Mouse (Mus musculus) limb, embryonic 13.5 days (tissue): ENCODE data around the gene Ednrb. TPM values are rescaled to one million over a fixed set of nuclear protein-coding genes. Genes with fewer than 3 reads are reported as not detected.
A peak's percentile ranks its signal among the peaks of the same experiment; 100 is the strongest.
"Not testable (repeated sequence)": the region's sequence is repeated elsewhere in the genome, so short reads cannot be mapped to it uniquely, and the experiment has no call there.

Experiments
- ATAC-seq: fragments of 200-750 bp; cut with Nextera tagmentation; 2 replicates; pipeline ENCODE4 v1.8.0; 2017; ENCODE audit warnings: low read depth, moderate number of reproducible peaks, moderate TSS enrichment; ENCODE audit not compliant: low FRiP score
- H3K27ac ChIP-seq: fragments of 300-500 bp; sonication (generic); 2 replicates; pipeline ENCODE4 v1.5.1; 2015; ENCODE audit warnings: inconsistent platforms, mild to moderate bottlenecking, moderate library complexity
- H3K27me3 ChIP-seq: fragments of 300-500 bp; sonication (generic); 2 replicates; pipeline ENCODE4 v1.6.1; 2015; ENCODE audit warnings: mild to moderate bottlenecking, inconsistent platforms
- H3K36me3 ChIP-seq: fragments of 300-500 bp; sonication (generic); 2 replicates; pipeline ENCODE4 v1.6.1; 2015; ENCODE audit warnings: inconsistent platforms, mild to moderate bottlenecking, moderate library complexity
- H3K4me1 ChIP-seq: fragments of 300-500 bp; sonication (generic); 2 replicates; pipeline ENCODE4 v1.6.1; 2015; ENCODE audit warnings: inconsistent platforms
- H3K4me2 ChIP-seq: fragments of 300-500 bp; sonication (generic); replicated peaks from 2 replicates; pipeline ENCODE4 v1.6.1; 2015; ENCODE audit warnings: inconsistent platforms, mild to moderate bottlenecking, moderate library complexity
- H3K4me3 ChIP-seq: fragments of 300-500 bp; sonication (generic); 2 replicates; pipeline ENCODE4 v1.5.1; 2015; ENCODE audit warnings: moderate library complexity, mild to moderate bottlenecking, inconsistent platforms
- H3K9ac ChIP-seq: fragments of 300-500 bp; sonication (generic); 2 replicates; pipeline ENCODE4 v1.6.1; 2015; ENCODE audit warnings: mild to moderate bottlenecking, inconsistent platforms
- H3K9me3 ChIP-seq: fragments of 300-500 bp; sonication (generic); 2 replicates; pipeline ENCODE4 v1.6.1; 2016; ENCODE audit warnings: inconsistent platforms
- WGBS: fragments of 180-500 bp; shearing (Covaris S2); methylation state at CpG from one replicate; pipeline ENCODE4 v1.1.7; 2015; 5-methylcytosine and 5-hydroxymethylcytosine counted together
- polyA plus RNA-seq: library from polyadenylated mRNA; unstranded; fragments of >200 nt; fragmentation: Nextera tagmentation; extraction: Ambion mirVana; gene quantifications from 2 replicates; pipeline ENCODE4 v1.2.1, GENCODE M21; 2015

Ednrb gene
- polyA plus RNA-seq, 1 experiment from 2014 or later = 21.9 TPM

GRCm38 (mm10) chr14:103785096-103785965 is 58.9 kb downstream of the Ednrb start:
- no peak overlapping the region for H3K4me2 ChIP-seq
- H3K9me3 ChIP-seq = no peaks in the 10 kb centered on the region
- WGBS = 74% methylated on average over 9 of the region's 9 CpGs
- no peak for ATAC-seq
- H3K27me3 ChIP-seq = no peaks in the 10 kb centered on the region
- H3K36me3 ChIP-seq = no peaks in the 10 kb centered on the region
- no peak overlapping the region for H3K4me3 ChIP-seq
- H3K9ac ChIP-seq = no peak overlapping the region
- no peaks in the 10 kb centered on the region for H3K4me1 ChIP-seq
- no peak overlapping the region for H3K27ac ChIP-seq

- H3K27ac ChIP-seq, H3K4me3 ChIP-seq, H3K9ac ChIP-seq, ATAC-seq, H3K4me2 ChIP-seq, H3K36me3 ChIP-seq, H3K9me3 ChIP-seq, H3K4me1 ChIP-seq, H3K27me3 ChIP-seq: not testable (repeated sequence)
- WGBS = 91% methylated on average over 6 of the region's 6 CpGs
Measured at GRCm38 (mm10) chr14:103780336-103780735, 63.9 kb downstream of the Ednrb start.

- no peak overlapping the region for H3K27ac ChIP-seq
- ATAC-seq = no peak
- 80% methylated on average over 6 of the region's 6 CpGs for WGBS
- H3K4me3 ChIP-seq = no peak overlapping the region
- H3K27me3 ChIP-seq = 0 out of 2 replicates have a peak, but pooled peaks cover 2% of the 10 kb centered on the region
- no peak overlapping the region for H3K4me2 ChIP-seq
- H3K36me3 ChIP-seq = no peaks in the 10 kb centered on the region
- H3K4me1 ChIP-seq = peaks cover 9% of the 10 kb centered on the region
- H3K9ac ChIP-seq = no peak overlapping the region
- no peaks in the 10 kb centered on the region for H3K9me3 ChIP-seq
Measured at GRCm38 (mm10) chr14:103779276-103779675, 64.9 kb downstream of the Ednrb start.

GRCm38 (mm10) chr14:103778533-103779151 is 65.6 kb downstream of the Ednrb start:
- 0 out of 2 replicates have a peak overlapping the region, but pooled peaks have one; percentile 14 for H3K4me3 ChIP-seq
- no peak for ATAC-seq
- H3K9ac ChIP-seq = no peak overlapping the region
- 0 out of 2 replicates have a peak, but pooled peaks cover 2% of the 10 kb centered on the region for H3K27me3 ChIP-seq
- H3K4me1 ChIP-seq = peaks cover 9% of the 10 kb centered on the region
- peak overlapping the region; percentile 56 for H3K4me2 ChIP-seq
- whole genome bisulfite sequencing = 58% methylated on average over 13 of the region's 13 CpGs
- H3K9me3 ChIP-seq = no peaks in the 10 kb centered on the region
- no peaks in the 10 kb centered on the region for H3K36me3 ChIP-seq
- no peak overlapping the region for H3K27ac ChIP-seq

- H3K9ac ChIP-seq = no peak overlapping the region
- peak overlapping the region; percentile 14; the same call in 1 of the 2 replicates for H3K4me3 ChIP-seq
- H3K4me2 ChIP-seq = peak overlapping the region; percentile 56
Measured at GRCm38 (mm10) chr14:103778009-103778431, 66.2 kb downstream of the Ednrb start.

GRCm38 (mm10) chr14:103777386-103777785 is 66.8 kb downstream of the Ednrb start:
- Histone ChIP-seq H3K4me2 (no peak overlapping the region), H3K4me3 (no peak overlapping the region), H3K9ac (no peak overlapping the region), H3K27me3 (0 out of 2 replicates have a peak, but pooled peaks cover 2% of the 10 kb centered on the region), H3K27ac (no peak overlapping the region), H3K36me3 (no peaks in the 10 kb centered on the region), H3K4me1 (peaks cover 9% of the 10 kb centered on the region), H3K9me3 (no peaks in the 10 kb centered on the region)
- ATAC-seq = no peak
- 60% methylated on average over 4 of the region's 4 CpGs for WGBS

More at GRCm38 (mm10) chr14:103778009-103778431, 66.2 kb downstream of the Ednrb start:
- H3K4me1 ChIP-seq = peaks cover 9% of the 10 kb centered on the region
- H3K27ac ChIP-seq = no peak overlapping the region
- WGBS = 24% methylated on average over 12 of the region's 12 CpGs
- 0 out of 2 replicates have a peak, but pooled peaks cover 2% of the 10 kb centered on the region for H3K27me3 ChIP-seq
- ATAC-seq = no peak
- H3K9me3 ChIP-seq = no peaks in the 10 kb centered on the region
- no peaks in the 10 kb centered on the region for H3K36me3 ChIP-seq

GRCm38 (mm10) chr14:103769319-103770245 is 74.6 kb downstream of the Ednrb start:
- Histone ChIP-seq H3K4me1 (no peaks in the 10 kb centered on the region), H3K27ac (no peak overlapping the region), H3K4me2 (no peak overlapping the region), H3K4me3 (no peak overlapping the region), H3K27me3 (no peaks in the 10 kb centered on the region), H3K9me3 (no peaks in the 10 kb centered on the region), H3K36me3 (no peaks in the 10 kb centered on the region), H3K9ac (no peak overlapping the region)
- ATAC-seq = no peak
- 41% methylated on average over 9 of the region's 9 CpGs for WGBS

GRCm38 (mm10) chr14:103767488-103767887 is 76.7 kb downstream of the Ednrb start:
- ATAC-seq = no peak
- Histone ChIP-seq H3K4me2 (no peak overlapping the region), H3K4me1 (no peaks in the 10 kb centered on the region), H3K4me3 (no peak overlapping the region), H3K27me3 (no peaks in the 10 kb centered on the region), H3K27ac (no peak overlapping the region), H3K9me3 (no peaks in the 10 kb centered on the region), H3K36me3 (no peaks in the 10 kb centered on the region), H3K9ac (no peak overlapping the region)
- WGBS = 69% methylated on average over 6 of the region's 6 CpGs

Other genes with a start within 250 kb of the Ednrb start
- gene Slain1, start 194.2 kb downstream of the Ednrb start, polyA plus RNA-seq = 1.5 and 1.6 TPM in 2 replicates